Mouse (Mus musculus) cerebellum, adult 2 months (tissue): ENCODE measurements at regions not wholly inside any gene's neighbourhood (a gene's known extent, or its start where the extent isn't known, plus 50 kb on each side); places are given as distances from the start of the nearest gene placed in this dataset.

ENCODE experiments used
- DNase-seq, 2 experiments: peaks; one replicate each; pipeline ENCODE4 v3.0.0; 2021
- H3K27ac ChIP-seq: fragments of 200-500 bp; 2 replicates; pipeline ENCODE4 v1.5.1; 2012; ENCODE audit warnings: low read length, control low read depth, inconsistent platforms; ENCODE audit not compliant: insufficient read depth
- H3K27me3 ChIP-seq: fragments of 200-500 bp; 2 replicates; pipeline ENCODE4 v1.6.1; 2012; ENCODE audit warnings: inconsistent platforms, mild to moderate bottlenecking, low read length, moderate library complexity; ENCODE audit not compliant: control insufficient read depth, insufficient read depth
- H3K4me1 ChIP-seq: fragments of 200-500 bp; 2 replicates; pipeline ENCODE4 v1.6.1; 2011; ENCODE audit warnings: low read length; ENCODE audit not compliant: control insufficient read depth, insufficient read depth
- H3K4me3 ChIP-seq: fragments of 200-500 bp; replicated peaks from 2 replicates; pipeline ENCODE3; 2011; ENCODE audit warnings: mild to moderate bottlenecking, low read depth, low read length, control low read depth; ENCODE audit not compliant: insufficient read depth
- CTCF ChIP-seq: fragments of 200-500 bp; IDR thresholded peaks from 2 replicates; pipeline ENCODE4 v1.5.1; 2011; ENCODE audit warnings: low read depth, mild to moderate bottlenecking, control low read depth, low read length, moderate library complexity, borderline replicate concordance; ENCODE audit not compliant: insufficient read depth
- POLR2A ChIP-seq: fragments of 200-500 bp; IDR thresholded peaks from 2 replicates; pipeline ENCODE4 v1.6.1; 2011; ENCODE audit warnings: low read length, control low read depth, borderline replicate concordance; ENCODE audit not compliant: insufficient read depth
- WGBS: fragments of 180-500 bp; shearing (Covaris S2); methylation state at CpG from one replicate; pipeline ENCODE4 v1.1.7; 2018; 5-methylcytosine and 5-hydroxymethylcytosine counted together

GRCm38 (mm10) chr15:93662601-93663000 lies 66.9 kb upstream of the Prickle1 start:
- DNase-seq: no peak
- H3K27me3 ChIP-seq: no peaks in the 10 kb centered on the region
- TF ChIP-seq POLR2A: no peak
- TF ChIP-seq CTCF: no peak
- no peaks in the 10 kb centered on the region for H3K4me1 ChIP-seq
- 68% methylated on average over 1 of the region's 1 CpGs for WGBS
- no peak overlapping the region for H3K27ac ChIP-seq
- no peak overlapping the region for H3K4me3 ChIP-seq

- no peak for DNase-seq
- Histone ChIP-seq H3K4me3 (no peak overlapping the region), H3K4me1 (no peaks in the 10 kb centered on the region), H3K27me3 (no peaks in the 10 kb centered on the region), H3K27ac (no peak overlapping the region)
- WGBS: 97% methylated on average over 2 of the region's 2 CpGs
- TF ChIP-seq POLR2A (no peak), CTCF (no peak)
Measured at GRCm38 (mm10) chr15:93661801-93662200, 66.1 kb upstream of the Prickle1 start.

DNA sequence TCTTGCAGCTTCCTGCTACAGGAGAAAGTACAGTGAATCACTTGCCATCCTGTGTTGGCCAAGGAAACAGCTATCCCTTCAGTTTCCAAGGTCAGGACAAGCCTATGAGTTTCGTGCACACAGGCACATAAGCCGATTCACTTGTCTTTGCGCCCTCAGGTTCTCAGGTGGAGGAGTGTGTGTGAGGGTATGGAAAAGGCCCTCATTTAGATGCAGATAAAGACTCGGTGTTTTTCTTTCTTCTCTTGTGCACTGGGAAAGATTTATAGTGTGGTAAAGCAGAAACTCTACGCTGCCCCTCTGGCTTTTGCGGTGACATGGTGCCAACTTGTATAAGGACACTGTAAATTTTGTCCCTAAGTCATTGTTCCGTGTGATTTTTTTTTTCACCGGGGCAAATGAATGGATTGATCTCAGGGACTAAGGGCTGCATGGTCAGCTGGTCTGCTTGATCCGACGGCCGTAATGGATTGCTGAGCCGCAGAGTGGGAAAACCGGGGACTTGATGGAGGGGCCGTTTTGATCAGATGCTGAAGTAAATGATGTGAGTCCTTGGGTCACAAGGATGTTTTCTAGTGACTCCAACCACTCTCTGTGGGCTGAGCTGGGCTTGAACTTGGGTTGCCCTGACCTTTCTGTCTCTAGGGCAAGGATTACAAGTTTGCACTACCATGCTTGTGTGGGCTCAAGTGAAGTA lies 65.4 kb upstream of the Prickle1 start:
- TF ChIP-seq POLR2A (no peak), CTCF (no peak)
- H3K4me3 ChIP-seq: no peak overlapping the region
- 96% methylated on average over 14 of the region's 14 CpGs for WGBS
- no peak for DNase-seq
- no peaks in the 10 kb centered on the region for H3K4me1 ChIP-seq
- no peak overlapping the region for H3K27ac ChIP-seq
- no peaks in the 10 kb centered on the region for H3K27me3 ChIP-seq

GRCm38 (mm10) chr15:93657171-93657570 lies 61.5 kb upstream of the Prickle1 start:
- Histone ChIP-seq H3K4me3 (no peak overlapping the region), H3K27me3 (no peaks in the 10 kb centered on the region), H3K27ac (no peak overlapping the region), H3K4me1 (no peaks in the 10 kb centered on the region)
- no peak for DNase-seq
- 89% methylated on average over 6 of the region's 6 CpGs for WGBS
- TF ChIP-seq POLR2A (no peak), CTCF (no peak)

DNA sequence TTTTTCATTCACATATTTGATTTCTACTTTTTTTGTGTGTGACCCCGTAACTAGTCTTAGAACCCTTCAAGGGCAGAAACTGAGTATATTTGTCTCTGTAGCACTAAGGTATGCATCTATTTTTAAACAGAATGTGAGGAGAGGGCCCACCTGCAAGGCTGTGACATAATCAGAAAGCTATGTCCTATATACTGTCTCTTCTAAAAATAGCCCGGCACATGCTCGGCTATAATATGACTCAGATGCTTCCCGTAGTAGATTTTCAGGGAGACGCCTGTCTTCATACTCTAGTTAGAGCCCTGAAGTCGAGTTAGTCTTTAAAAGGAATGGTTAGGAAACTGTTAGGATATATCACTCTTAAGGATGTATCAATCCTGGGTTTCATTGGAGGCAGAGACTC lies 61.0 kb upstream of the Prickle1 start:
- Histone ChIP-seq H3K27me3 (no peaks in the 10 kb centered on the region), H3K4me3 (no peak overlapping the region), H3K27ac (no peak overlapping the region), H3K4me1 (no peaks in the 10 kb centered on the region)
- no peak for TF ChIP-seq POLR2A
- TF ChIP-seq CTCF: no peak
- DNase-seq: no peak
- 65% methylated on average over 6 of the region's 6 CpGs for WGBS

GRCm38 (mm10) chr15:93655743-93656142 lies 60.1 kb upstream of the Prickle1 start:
- WGBS: 93% methylated on average over 6 of the region's 6 CpGs
- TF ChIP-seq POLR2A (no peak), CTCF (no peak)
- H3K27me3 ChIP-seq: no peaks in the 10 kb centered on the region
- H3K27ac ChIP-seq: no peak overlapping the region
- DNase-seq: no peak
- no peak overlapping the region for H3K4me3 ChIP-seq
- no peaks in the 10 kb centered on the region for H3K4me1 ChIP-seq

DNA sequence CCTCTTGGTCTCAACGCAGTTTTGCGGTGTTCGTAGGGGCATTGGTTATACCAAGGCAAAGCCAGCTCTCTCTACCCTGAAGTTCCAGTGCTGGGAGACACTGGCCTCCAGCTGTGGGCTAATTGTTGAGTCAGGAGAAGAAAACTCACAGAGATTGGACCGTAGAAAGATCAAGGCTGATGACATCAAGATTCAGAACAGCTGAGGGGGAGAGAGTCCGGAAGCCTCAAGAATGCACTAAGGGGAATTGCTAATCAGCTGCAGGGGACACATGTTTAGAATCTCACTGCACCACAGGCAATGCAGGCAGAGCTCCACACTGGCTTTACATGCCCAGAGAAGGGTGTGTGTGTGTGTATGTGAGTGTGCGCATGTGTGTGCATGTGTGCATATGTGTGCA lies 59.6 kb upstream of the Prickle1 start:
- no peak for TF ChIP-seq CTCF
- TF ChIP-seq POLR2A: no peak
- H3K27me3 ChIP-seq: no peaks in the 10 kb centered on the region
- WGBS: 90% methylated on average over 6 of the region's 6 CpGs
- DNase-seq: no peak
- H3K4me3 ChIP-seq: no peak overlapping the region
- no peak overlapping the region for H3K27ac ChIP-seq
- H3K4me1 ChIP-seq: no peaks in the 10 kb centered on the region

GRCm38 (mm10) chr15:93653378-93653777 lies 57.7 kb upstream of the Prickle1 start:
- TF ChIP-seq POLR2A (no peak), CTCF (no peak)
- Histone ChIP-seq H3K4me1 (no peaks in the 10 kb centered on the region), H3K27me3 (no peaks in the 10 kb centered on the region), H3K27ac (no peak overlapping the region), H3K4me3 (no peak overlapping the region)
- no peak for DNase-seq
- 97% methylated on average over 1 of the region's 1 CpGs for WGBS

- no peak overlapping the region for H3K27ac ChIP-seq
- TF ChIP-seq CTCF (no peak), POLR2A (no peak)
- no peak for DNase-seq
- H3K27me3 ChIP-seq: no peaks in the 10 kb centered on the region
- H3K4me1 ChIP-seq: no peaks in the 10 kb centered on the region
- 83% methylated on average over 14 of the region's 14 CpGs for WGBS
- no peak overlapping the region for H3K4me3 ChIP-seq
Measured at GRCm38 (mm10) chr15:93650981-93651757, 55.5 kb upstream of the Prickle1 start.
